Mouse (Mus musculus) liver, embryonic 11.5 days (tissue): ENCODE measurements around the gene Hjurp. TPM values are rescaled to one million over a fixed set of nuclear protein-coding genes. Genes with fewer than 3 reads are reported as not detected.

ENCODE experiments used
- ATAC-seq: fragments of 200-750 bp; cut with Nextera tagmentation; replicated peaks from 2 replicates; pipeline ENCODE4 v1.8.0; 2017; ENCODE audit warnings: moderate number of reproducible peaks, mild to moderate bottlenecking, moderate TSS enrichment, moderate library complexity; ENCODE audit not compliant: low FRiP score
- DNase-seq: peaks from one replicate; pipeline ENCODE4 v3.0.0-alpha.2; 2017; ENCODE audit warnings: low spot score
- H3K27ac ChIP-seq: fragments of 300-500 bp; sonication (generic); 2 replicates; pipeline ENCODE4 v1.5.1; 2014; ENCODE audit warnings: mild to moderate bottlenecking, low read depth, low read length, control low read depth
- H3K27me3 ChIP-seq: fragments of 300-500 bp; sonication (generic); replicated peaks from 2 replicates; pipeline ENCODE4 v1.6.1; 2014; ENCODE audit warnings: low read length, mixed read lengths; ENCODE audit not compliant: control insufficient read depth, insufficient read depth
- H3K36me3 ChIP-seq: fragments of 300-500 bp; sonication (generic); 2 replicates; pipeline ENCODE4 v1.6.1; 2014; ENCODE audit warnings: mild to moderate bottlenecking, low read length, moderate library complexity, mixed read lengths; ENCODE audit not compliant: control insufficient read depth, insufficient read depth
- H3K4me1 ChIP-seq: fragments of 300-500 bp; sonication (generic); replicated peaks from 2 replicates; pipeline ENCODE4 v1.6.1; 2014; ENCODE audit warnings: low read length, mixed read lengths; ENCODE audit not compliant: control insufficient read depth, insufficient read depth
- H3K4me2 ChIP-seq: fragments of 300-500 bp; sonication (generic); 2 replicates; pipeline ENCODE4 v1.6.1; 2014; ENCODE audit warnings: mild to moderate bottlenecking, control low read depth, moderate library complexity
- H3K4me3 ChIP-seq: fragments of 300-500 bp; sonication (generic); 2 replicates; pipeline ENCODE4 v1.5.1; 2014; ENCODE audit warnings: low read depth, low read length, control low read depth
- H3K9ac ChIP-seq: fragments of 300-500 bp; sonication (generic); 2 replicates; pipeline ENCODE4 v1.6.1; 2014; ENCODE audit warnings: low read depth, low read length, control low read depth
- H3K9me3 ChIP-seq: fragments of 300-500 bp; sonication (generic); 2 replicates; pipeline ENCODE4 v1.6.1; 2016; ENCODE audit warnings: low read length, inconsistent platforms, mixed read lengths; ENCODE audit not compliant: control insufficient read depth
- WGBS: fragments of 180-500 bp; shearing (Covaris S2); extraction: QIAGEN DNeasy Blood & Tissue Kit; methylation state at CpG from one replicate; pipeline ENCODE4 v1.1.7; 2014; 5-methylcytosine and 5-hydroxymethylcytosine counted together
- polyA plus RNA-seq: library from polyadenylated mRNA; unstranded; fragments of >200 nt; fragmentation: Nextera tagmentation; extraction: Ambion mirVana; gene quantifications from 2 replicates; pipeline ENCODE4 v1.2.1, GENCODE M21; 2014

Hjurp gene
- polyA plus RNA-seq, 1 experiment from 2014 or later = 168 TPM

DNA sequence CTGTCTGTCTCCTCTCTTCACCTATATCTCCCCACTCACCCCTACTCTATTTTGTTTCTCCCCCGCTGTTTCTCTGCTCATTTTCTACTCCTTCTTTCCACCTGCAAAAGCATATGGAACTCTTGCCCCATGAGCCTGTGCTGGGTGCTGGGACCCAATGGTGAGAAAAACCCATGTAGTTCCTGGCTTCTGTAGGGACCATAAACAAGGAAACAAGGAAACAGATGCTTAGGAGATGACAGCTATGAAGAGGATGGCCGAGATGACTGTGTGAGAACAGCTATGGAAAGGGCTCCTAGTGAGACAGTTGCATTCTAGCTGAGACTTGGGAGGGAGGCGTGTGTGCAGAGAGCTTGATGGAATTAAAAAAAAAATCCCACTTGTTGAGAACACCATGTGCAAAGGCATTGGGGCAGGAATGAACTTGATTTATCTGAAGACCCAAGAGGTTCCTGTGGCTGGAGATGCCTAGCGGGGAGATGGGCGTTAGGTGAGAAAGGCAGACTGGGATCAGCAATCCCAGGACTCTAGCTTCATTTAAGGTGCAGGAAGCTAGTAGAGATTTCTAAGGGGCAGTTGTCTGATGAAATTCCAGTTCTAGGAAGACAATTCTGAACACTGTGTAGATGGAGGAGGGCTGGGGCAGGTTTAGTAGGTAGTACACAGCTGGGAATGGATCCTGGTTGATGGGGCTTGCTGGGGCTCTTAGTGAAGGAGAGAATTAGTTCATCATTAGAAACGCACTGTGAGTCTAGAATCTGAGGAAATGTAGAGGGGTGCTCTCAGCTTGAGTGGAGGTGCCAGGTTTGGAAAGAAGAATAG, 46.2 kb downstream of the Hjurp start:
- H3K9me3 ChIP-seq = peaks cover 95% of the 10 kb centered on the region
- WGBS = 67% methylated on average over 6 of the region's 6 CpGs
- no peak for ATAC-seq

GRCm38 (mm10) chr1:88230421-88230820, 47.0 kb downstream of the Hjurp start:
- Histone ChIP-seq H3K27me3 (no peaks in the 10 kb centered on the region), H3K36me3 (no peaks in the 10 kb centered on the region), H3K9me3 (peaks cover 95% of the 10 kb centered on the region), H3K4me3 (no peak overlapping the region), H3K4me2 (no peak overlapping the region), H3K27ac (no peak overlapping the region), H3K9ac (no peak overlapping the region), H3K4me1 (no peaks in the 10 kb centered on the region)
- no peak for DNase-seq
- no peak for ATAC-seq
- 68% methylated on average over 7 of the region's 7 CpGs for WGBS

More for the DNA sequence above, 46.2 kb downstream of the Hjurp start:
- DNase-seq = no peak
- Histone ChIP-seq H3K4me1 (no peaks in the 10 kb centered on the region), H3K27ac (no peak overlapping the region), H3K4me3 (no peak overlapping the region), H3K36me3 (no peaks in the 10 kb centered on the region), H3K27me3 (no peaks in the 10 kb centered on the region), H3K9ac (no peak overlapping the region), H3K4me2 (no peak overlapping the region)

- ATAC-seq (no peak), DNase-seq (no peak)
- Histone ChIP-seq H3K27ac (no peak overlapping the region), H3K27me3 (no peaks in the 10 kb centered on the region), H3K9me3 (peaks cover 93% of the 10 kb centered on the region), H3K4me3 (no peak overlapping the region), H3K4me2 (no peak overlapping the region), H3K36me3 (no peaks in the 10 kb centered on the region), H3K9ac (no peak overlapping the region), H3K4me1 (no peaks in the 10 kb centered on the region)
- 73% methylated on average over 5 of the region's 5 CpGs for WGBS
Measured at GRCm38 (mm10) chr1:88229986-88230385, 47.4 kb downstream of the Hjurp start.

DNA sequence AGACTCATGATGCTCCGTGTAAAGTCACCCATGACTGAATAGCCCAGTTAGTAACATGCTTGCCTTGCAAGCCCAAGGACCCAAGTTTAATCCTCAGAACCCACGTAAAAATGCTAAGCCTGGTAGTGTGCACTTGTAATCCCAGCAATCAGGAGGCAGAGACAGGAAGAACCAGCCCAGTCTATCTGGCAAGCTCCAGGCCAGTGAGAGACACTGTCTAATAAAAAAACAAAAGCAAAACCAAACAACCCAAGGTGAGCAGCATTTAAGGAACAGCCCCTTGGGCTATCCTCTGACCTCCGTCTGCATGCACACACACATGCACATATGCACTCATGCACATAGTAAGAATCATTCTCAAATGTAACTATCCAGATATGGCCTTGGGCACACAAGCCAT, 47.9 kb downstream of the Hjurp start:
- Histone ChIP-seq H3K9ac (no peak overlapping the region), H3K9me3 (peaks cover 89% of the 10 kb centered on the region), H3K27ac (no peak overlapping the region), H3K27me3 (no peaks in the 10 kb centered on the region), H3K4me1 (no peaks in the 10 kb centered on the region), H3K4me2 (no peak overlapping the region), H3K4me3 (no peak overlapping the region), H3K36me3 (no peaks in the 10 kb centered on the region)
- WGBS = 72% methylated on average over 3 of the region's 3 CpGs
- DNase-seq = no peak
- no peak for ATAC-seq

- Histone ChIP-seq H3K4me2 (no peak overlapping the region), H3K36me3 (no peaks in the 10 kb centered on the region), H3K27me3 (no peaks in the 10 kb centered on the region), H3K4me1 (no peaks in the 10 kb centered on the region), H3K4me3 (no peak overlapping the region), H3K9me3 (peaks cover 76% of the 10 kb centered on the region), H3K9ac (no peak overlapping the region), H3K27ac (no peak overlapping the region)
- 66% methylated on average over 7 of the region's 7 CpGs for WGBS
- ATAC-seq (no peak), DNase-seq (no peak)
Measured at GRCm38 (mm10) chr1:88228121-88228520, 49.3 kb downstream of the Hjurp start.

GRCm38 (mm10) chr1:88227482-88227881, 50.0 kb downstream of the Hjurp start:
- no peaks in the 10 kb centered on the region for H3K4me1 ChIP-seq
- no peak for ATAC-seq
- DNase-seq = no peak
- H3K27me3 ChIP-seq = no peaks in the 10 kb centered on the region
- H3K36me3 ChIP-seq = no peaks in the 10 kb centered on the region
- H3K9ac ChIP-seq = no peak overlapping the region
- 54% methylated on average over 2 of the region's 2 CpGs for WGBS
- H3K4me2 ChIP-seq = no peak overlapping the region
- peaks cover 70% of the 10 kb centered on the region for H3K9me3 ChIP-seq
- no peak overlapping the region for H3K27ac ChIP-seq
- H3K4me3 ChIP-seq = no peak overlapping the region

DNA sequence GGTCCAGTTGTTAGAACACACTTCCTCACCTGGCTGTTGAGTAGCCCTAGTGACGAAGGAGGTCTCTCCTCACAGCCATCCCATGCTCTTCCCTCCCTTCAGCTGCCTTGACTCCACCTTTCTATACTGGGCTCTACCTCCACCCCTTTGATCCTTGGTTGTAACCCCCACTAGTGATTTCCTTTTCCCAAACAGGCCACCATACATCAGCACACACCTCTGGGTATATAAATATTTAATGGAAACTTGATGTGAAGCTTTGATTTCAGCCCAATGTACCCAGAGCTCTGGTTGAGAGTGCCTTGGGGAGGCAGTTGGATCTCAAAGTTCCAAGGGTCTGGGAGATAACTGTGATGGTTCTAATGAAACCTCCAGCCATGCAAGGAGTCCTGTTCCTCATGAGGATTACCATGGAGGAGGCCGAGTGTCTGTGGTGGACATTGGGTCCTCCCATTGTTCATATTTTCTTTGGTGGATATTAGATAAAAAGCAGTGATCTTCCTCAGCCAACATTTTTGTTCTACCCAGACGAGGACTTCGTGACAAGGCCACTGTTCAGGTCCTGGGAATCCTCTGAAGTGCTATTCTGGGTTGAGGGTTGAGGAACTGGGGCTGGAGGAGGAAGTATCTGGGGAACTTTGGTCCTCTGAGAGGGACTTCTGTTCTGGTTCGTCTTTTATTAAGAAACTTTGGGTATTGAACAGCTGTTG, 50.6 kb downstream of the Hjurp start, which contains the start of gene Mroh2a:
Gene Mroh2a, plus strand, starts transcription at position 317 of the 710 bp plus-strand sequence.
- Histone ChIP-seq H3K9me3 (peaks cover 67% of the 10 kb centered on the region), H3K36me3 (no peaks in the 10 kb centered on the region), H3K27ac (no peak within 1 kb of the TSS), H3K9ac (no peak within 1 kb of the TSS), H3K4me2 (no peak within 1 kb of the TSS), H3K27me3 (no peaks in the 10 kb centered on the region), H3K4me3 (no peak within 1 kb of the TSS), H3K4me1 (no peaks in the 10 kb centered on the region)
- DNase-seq (peak; percentile 33), ATAC-seq (no peak)
- WGBS = 50% methylated on average over 5 of the region's 5 CpGs

DNA sequence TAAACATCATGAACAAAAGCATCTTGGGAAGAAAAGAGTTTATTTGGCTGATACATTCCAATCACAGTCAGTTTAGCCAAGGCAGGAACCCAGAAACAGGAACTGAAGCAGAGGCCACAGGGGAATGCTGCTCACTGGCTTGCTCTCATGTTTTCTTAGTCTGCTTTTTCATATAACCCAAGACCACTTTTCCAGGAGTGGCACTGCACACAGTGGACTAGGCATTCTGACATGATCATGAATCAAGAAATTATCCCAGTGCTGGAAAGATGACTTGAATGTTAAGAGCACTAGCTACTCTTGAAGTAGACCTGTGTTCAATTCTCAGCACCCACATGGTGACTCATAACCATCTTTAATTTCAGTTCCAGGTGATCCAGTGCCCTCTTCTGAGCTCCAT, 51.7 kb downstream of the Hjurp start:
- DNase-seq = peak; percentile 31
- Histone ChIP-seq H3K36me3 (no peaks in the 10 kb centered on the region), H3K4me3 (no peak overlapping the region), H3K27me3 (no peaks in the 10 kb centered on the region), H3K4me1 (no peaks in the 10 kb centered on the region), H3K9ac (no peak overlapping the region), H3K9me3 (peaks cover 56% of the 10 kb centered on the region), H3K27ac (no peak overlapping the region), H3K4me2 (no peak overlapping the region)
- ATAC-seq = no peak
